Mouse (Mus musculus) c-Kit-positive CD71-positive TER-119-positive erythroid progenitor cells, embryonic 14.5 days (primary cell): Measurements from ENCODE around the gene Mta3.
"Not testable (repeated sequence)": the region's sequence is repeated elsewhere in the genome, so short reads cannot be mapped to it uniquely, and the experiment has no call there.

Experiments used
- DNase-seq: peaks from one replicate; pipeline ENCODE4 v3.0.0-alpha.2; 2013; ENCODE audit warnings: low spot score

The Mta3 gene

DNA sequence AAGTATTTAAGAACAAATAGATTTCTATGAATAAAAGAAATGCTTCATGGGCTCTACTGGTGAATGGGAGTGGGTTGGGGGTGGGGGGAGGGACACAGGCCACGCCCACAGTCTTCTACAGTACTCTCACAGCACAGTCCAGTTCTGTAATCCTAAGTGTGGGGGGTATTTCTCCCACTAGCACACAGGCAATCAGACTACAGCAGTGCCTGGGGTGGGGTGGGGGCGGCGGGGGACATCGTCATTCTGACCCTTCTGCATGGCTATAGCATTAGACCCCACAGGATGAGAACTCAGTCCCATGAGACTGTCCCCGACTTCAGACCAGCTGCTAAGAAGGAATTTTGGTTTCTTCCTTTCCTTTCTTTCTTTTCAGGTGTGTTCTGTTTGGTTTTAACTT is 143.8 kb downstream of the Mta3 start:
- DNase-seq = no peak

- DNase-seq = peak; percentile 82
Observed at GRCm38 (mm10) chr17:83850458-83850857, 144.5 kb downstream of the Mta3 start.

- no peak for DNase-seq
Observed at GRCm38 (mm10) chr17:83850864-83851263, 144.9 kb downstream of the Mta3 start.

DNA sequence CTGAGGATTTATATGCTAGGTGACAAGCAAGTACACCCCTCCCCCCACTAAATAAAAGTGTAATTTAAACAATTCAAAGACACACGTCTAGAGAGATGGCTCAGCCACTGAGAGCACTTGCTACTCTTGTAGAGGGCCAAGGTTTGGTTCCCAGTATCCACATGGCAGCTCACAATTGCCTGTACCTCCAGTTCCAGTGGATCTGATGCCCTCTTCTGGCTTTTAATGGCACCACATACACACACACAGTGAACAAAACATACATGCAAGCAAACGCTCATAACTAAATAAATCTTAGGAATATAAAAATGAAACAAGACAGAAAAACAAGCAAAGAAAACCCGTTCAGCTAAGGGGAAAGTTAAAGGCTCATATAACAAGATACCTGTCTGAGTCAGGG is 147.9 kb downstream of the Mta3 start:
- DNase-seq = no peak

DNA sequence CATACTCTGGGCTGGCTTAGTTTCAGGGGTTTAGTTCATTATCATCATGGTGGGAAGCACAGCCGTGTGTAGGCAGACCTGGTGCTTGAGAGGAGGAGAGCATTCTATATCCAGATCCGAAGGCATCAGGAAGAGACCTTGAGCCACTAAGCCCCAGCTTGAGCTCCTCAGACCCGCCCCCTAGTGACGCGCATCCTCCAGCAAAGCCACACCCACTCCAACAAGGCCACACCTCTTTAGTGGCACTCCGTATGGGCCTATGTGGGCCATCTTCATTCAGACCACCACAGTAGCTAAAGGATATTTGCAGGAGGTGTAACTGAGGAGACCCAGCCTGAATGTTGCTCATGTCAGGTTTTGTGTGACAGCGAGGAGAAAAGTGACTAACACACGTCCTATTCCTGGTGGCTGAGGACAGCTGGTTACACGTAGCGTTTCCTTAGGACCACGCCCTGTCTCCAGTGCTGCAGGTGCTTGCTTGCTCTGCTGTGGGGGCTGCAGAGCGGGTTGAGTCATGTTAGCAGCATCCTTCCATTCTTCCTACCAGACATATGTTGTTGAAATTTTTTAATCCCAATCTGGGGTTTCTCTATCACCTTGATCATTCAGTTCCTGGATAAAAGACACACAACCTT is 148.4 kb downstream of the Mta3 start:
- peak; percentile 82 for DNase-seq

- peak; percentile 84 for DNase-seq
Observed at GRCm38 (mm10) chr17:83858413-83858812, 152.4 kb downstream of the Mta3 start.

DNA sequence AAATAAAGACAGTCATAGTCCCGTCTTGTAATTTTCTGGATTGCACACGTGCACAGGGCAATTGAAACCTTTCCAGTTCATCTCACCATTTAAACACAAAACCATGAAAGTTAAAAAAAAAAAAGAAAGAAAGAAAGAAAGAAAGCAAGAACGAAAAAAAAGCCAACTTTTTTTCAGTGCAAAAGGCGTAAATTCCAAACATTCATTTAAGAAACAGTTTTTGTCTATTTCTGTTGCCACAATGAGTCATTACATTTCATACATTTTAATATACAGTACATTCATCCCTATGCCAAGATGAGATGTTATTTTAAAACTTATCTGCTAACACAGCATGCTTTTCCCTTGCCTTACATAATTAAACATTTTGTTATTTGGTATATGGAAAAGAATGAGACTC is 153.7 kb downstream of the Mta3 start:
- no peak for DNase-seq

DNA sequence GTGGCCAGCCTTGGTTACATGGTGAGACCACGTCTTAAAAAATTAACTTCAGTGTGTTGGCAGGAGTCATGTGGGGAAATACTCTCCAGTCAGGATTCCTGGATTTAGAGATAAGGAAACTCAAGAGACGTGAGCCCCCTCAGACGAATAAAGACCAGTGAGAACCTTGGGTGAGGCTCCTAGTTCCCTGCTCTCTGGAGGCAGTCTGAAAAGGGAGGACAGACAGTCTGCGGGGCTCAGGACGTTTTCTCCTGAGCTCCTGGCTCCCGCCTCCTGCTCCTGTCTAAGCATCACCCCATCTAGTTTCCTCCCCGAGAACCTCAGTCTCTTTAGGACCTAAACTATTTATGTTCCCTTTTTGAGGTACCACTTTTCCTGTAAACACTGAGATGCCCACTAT is 154.3 kb downstream of the Mta3 start:
- no peak for DNase-seq

GRCm38 (mm10) chr17:83860968-83861367 is 155.0 kb downstream of the Mta3 start:
- DNase-seq = not testable (repeated sequence)

DNA sequence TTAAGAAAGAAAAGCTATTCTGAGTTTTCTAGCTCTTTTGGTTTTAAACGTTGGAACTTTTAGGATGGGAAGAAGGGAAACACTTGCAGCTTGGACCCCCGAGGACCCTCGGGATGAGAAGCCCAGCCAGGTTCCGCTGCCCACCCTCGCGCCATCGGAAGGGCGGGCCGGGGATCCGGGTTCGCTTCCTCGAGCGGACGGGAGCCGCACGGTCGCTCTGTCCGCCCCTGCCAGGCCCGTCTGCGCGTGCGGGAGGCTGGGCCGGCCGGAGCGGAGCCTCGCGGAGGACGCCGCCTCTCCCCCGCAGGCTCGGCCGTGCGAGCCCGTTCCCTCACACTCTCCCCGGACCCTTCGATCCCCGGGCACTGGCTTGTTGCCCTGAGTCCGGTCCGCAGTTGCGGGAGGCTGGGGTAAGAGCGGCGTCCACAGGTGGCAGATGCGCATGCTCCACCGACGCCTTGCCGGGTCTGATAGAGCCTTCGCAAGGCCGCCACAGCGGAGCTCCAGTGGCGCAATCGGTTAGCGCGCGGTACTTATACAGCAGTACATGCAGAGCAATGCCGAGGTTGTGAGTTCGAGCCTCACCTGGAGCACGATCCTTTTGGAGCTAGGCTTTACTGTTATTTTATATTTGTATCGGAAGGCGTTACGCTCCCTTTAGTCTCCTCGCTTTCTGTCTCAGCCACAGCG is 155.6 kb downstream of the Mta3 start:
- peak; percentile 93 for DNase-seq

- peak; percentile 58 for DNase-seq
Observed at GRCm38 (mm10) chr17:83862134-83862881, 156.3 kb downstream of the Mta3 start.

GRCm38 (mm10) chr17:83865366-83865765 is 159.4 kb downstream of the Mta3 start:
- DNase-seq = no peak

- DNase-seq = no peak
Observed at GRCm38 (mm10) chr17:83866582-83866981, 160.6 kb downstream of the Mta3 start.

GRCm38 (mm10) chr17:83870385-83870784 is 164.4 kb downstream of the Mta3 start:
- no peak for DNase-seq
